Mouse (Mus musculus): ENCODE data around the gene Aurkaip1. TPM values are rescaled to one million over a fixed set of nuclear protein-coding genes. Genes with fewer than 3 reads are reported as not detected.
A peak's percentile ranks its signal among the peaks of the same experiment; 100 is the strongest.
"Not testable (repeated sequence)": the region's sequence is repeated elsewhere in the genome, so short reads cannot be mapped to it uniquely, and the experiment has no call there.

Aurkaip1 gene
- 10 to 100 TPM; 83.3 to 83.7 TPM for total RNA-seq (2021)
- long read RNA-seq, experiment 1, transcript Aurkaip1-201 (4 exons, 1,159 nt), result major isoform, 24 of 46 reads
- long read RNA-seq, experiment 1, transcript Aurkaip1-203 (3 exons, 1,029 nt), result minor isoform, 9 of 46 reads
- long read RNA-seq, experiment 1, partial matches to known transcripts, result 4 of 46 reads
- long read RNA-seq, experiment 1, other reads (novel, unspliced or antisense), result 7 of 46 reads
- long read RNA-seq, experiment 2, transcript Aurkaip1-201 (4 exons, 1,159 nt), result major isoform, 82 of 150 reads
- long read RNA-seq, experiment 2, transcript Aurkaip1-203 (3 exons, 1,029 nt), result minor isoform, 41 of 150 reads
- long read RNA-seq, experiment 2, partial matches to known transcripts, result 4 of 150 reads
- long read RNA-seq, experiment 2, other reads (novel, unspliced or antisense), result 22 of 150 reads

DNA sequence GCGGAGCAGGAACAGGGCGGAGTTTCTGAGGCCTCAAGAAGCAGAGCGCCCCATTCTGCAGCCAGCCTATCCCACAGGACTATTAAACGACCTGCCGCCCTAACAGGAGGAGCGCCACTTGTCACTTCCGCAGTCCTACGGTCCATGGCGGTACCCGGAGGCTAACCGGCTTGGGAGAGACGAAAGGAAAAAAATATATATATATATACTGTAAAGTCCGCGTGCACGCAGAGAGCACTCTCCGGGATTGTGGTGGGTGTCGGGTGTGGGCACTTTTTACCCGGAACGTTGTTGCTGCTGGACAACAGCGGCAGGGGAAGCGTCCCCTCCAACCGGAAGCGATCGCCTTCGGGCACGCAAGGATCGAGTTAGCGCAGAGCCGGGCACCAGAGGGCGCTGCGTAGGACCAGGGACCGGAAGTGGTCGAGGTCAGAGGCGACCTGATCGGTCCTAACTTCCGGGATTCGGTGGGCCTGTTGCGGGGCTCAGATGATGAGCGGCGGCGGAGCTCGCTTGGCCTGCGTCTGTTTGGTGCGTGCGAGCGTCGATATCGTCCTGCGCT is at the start of gene Aurkaip1:
Gene Aurkaip1 (plus strand): TSS at position 68 of the 562 bp plus-strand sequence.
- peak; percentile 96 to 97 for DNase-seq (ENCODE audit: low spot score in 2 of 2)

DNA sequence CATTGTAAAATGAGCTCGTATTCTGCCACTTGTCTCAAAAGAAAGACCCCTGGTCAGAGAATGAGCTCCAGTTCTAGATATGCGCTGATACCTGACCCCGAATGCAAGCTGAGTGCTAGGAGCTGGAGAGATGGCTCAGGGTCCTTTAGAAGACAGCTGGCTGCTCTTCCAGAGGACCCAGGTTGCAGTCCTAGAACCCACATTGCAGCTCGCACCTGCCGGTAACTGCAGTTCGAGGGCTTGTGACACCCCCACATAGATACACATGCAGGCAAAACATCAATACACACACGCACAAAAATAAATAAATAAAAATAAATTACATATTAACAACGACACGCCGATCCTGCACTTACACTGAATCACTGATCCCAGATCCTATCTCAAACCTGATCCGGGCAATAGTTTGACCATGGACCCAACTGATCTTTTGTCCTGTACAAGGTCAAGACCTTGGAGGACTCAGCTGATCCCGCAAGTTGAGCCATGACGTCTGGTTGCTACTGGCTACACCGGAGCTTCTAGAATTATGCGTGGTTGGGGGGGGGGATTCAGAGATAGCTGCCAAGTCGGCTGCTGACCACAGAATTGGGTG is 47.5 kb upstream of the Aurkaip1 start:
- no peak for DNase-seq (ENCODE audit: low spot score in 2 of 2)

DNA sequence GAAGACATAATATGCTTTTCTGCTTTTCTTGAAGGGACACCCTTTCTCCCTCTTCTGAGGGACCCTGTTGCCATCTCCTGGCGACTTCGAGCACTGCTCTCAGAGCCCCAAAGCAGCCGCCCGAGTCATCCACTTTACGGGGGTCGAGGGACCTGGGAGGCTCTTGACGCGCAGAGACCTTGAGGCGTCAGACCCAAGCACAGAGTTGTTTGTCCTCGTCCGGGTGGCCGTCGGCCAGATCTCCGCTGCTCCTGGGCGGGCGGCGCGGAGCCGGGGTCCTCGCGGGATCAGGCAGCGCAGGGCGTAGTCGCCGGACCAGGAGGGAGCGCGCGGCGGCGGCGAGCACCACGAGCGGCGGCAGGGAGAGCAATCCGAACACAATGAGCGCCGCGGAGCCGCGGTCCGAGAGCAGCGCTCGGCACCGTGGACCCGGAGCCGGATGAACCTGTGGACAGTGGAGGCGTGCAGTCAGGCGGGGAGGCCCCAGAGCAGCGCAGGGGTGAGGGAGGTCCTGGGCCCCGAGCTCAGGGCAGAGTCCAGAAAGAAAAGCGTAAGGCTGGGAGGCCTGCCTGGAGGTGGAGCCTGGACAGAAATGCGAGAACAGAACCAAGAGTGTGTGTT is 46.9 kb upstream of the Aurkaip1 start:
- peak; percentile 80 to 83 for DNase-seq (ENCODE audit: low spot score in 2 of 2)

DNA sequence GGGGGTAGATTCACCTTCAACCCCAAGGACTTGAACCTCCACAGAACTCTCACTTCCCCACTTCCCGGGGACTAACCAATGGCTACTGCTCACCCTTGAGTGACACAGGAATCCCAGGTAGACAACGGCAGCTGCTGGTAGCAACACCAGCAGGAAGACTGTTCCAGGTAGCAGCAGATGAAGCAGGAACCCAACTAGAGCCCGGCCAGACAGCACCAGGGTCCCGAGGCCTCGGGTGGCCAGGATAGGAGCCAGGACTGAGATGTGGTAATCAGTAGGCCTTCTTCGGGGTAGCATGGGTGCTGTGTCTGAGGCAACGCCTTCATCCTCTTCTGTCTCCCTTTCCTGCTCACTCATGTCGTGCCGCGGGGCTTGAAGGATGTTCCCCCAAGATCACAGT is 45.8 kb upstream of the Aurkaip1 start:
- no peak for DNase-seq (ENCODE audit: low spot score in 2 of 2)

DNA sequence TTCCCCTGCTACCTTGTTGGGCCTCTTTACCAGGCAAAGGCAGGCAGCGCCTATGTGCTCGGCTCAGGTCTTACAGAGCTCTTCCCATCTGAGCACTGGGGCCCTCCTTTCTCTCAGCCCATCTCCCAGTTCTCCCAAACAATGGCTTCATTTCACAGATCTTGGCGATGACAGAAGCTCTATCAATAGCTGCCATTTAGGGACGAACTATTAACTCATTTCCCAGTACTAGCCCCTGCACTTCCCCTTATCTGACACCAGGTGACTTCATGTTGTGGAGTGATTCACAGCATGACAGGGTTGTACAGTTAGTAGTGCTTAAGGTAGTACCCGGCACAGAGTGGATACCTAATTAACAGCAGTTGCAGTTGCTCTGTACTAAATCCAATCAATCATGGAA is 45.3 kb upstream of the Aurkaip1 start, which contains the start of gene Tmem88b:
Gene Tmem88b (minus strand): TSS at position 56 of the 400 bp plus-strand sequence.
- no peak for DNase-seq (ENCODE audit: low spot score in 2 of 2)

DNA sequence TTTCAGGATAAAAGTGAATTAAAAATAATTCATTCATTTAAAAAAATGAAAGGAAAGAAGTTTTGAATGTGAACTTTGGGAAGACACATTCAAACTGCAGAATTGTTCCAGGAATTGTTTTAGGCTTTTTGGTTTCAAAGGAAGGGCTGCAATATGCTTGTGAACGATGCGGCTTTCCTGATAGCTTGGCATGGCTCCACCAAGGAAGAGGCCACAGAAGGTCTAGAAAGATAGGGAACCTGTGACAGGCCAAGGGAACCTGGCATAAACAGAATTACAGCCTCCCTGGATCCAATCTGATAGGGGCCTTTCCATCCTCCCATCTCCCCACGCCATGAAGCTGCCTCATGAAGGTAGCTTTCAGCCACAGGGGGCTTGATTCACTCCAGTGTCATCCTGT is 42.8 kb upstream of the Aurkaip1 start:
- no peak for DNase-seq (ENCODE audit: low spot score in 2 of 2)

DNA sequence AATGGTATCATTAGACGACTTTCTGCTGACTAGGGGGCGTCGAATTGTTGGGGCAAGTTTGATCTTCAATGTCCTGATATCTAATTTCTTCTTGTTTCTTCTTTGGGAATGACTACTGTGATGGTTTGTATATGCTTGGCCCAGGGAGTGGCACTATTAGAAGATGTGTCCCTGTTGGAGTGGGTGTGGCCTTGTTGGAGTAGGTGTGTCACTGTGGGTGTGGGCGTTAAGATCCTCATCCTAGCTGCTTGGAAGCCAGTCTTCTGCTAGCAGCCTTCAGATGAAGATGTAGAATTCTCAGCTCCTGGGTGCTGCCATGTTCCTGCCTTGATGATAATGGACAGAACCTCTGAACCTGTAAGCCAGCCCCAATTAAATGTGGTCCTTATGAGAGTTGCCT is 42.2 kb upstream of the Aurkaip1 start:
- DNase-seq (ENCODE audit: low spot score in 2 of 2), result not testable (repeated sequence)

DNA sequence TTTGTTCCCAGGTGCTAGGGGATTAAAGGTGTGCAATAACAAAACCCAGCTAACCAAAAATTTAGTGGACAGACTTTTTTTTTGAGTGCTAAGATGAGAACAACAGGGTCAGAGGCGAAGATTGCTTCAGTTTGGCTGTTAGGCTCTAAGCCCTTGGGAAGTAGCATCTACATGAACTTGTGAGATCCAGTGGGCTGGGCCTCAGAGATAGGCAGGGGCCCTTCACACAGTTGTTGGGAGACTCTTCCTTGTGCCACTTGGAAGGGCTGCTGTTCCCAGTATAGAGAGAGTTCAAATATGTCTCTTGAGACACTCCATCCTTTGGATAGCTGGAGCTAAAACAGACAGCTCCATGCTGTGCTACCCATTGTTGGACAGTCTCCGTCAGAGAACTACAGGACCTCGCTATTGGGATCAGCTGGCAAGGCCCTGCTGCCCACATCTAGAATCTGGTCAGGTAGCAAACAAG is 41.0 kb upstream of the Aurkaip1 start, which contains the start of gene Ankrd65:
Gene Ankrd65 (plus strand): TSS at position 419 of the 469 bp plus-strand sequence.
- DNase-seq (ENCODE audit: low spot score in 2 of 2), result no peak

DNA sequence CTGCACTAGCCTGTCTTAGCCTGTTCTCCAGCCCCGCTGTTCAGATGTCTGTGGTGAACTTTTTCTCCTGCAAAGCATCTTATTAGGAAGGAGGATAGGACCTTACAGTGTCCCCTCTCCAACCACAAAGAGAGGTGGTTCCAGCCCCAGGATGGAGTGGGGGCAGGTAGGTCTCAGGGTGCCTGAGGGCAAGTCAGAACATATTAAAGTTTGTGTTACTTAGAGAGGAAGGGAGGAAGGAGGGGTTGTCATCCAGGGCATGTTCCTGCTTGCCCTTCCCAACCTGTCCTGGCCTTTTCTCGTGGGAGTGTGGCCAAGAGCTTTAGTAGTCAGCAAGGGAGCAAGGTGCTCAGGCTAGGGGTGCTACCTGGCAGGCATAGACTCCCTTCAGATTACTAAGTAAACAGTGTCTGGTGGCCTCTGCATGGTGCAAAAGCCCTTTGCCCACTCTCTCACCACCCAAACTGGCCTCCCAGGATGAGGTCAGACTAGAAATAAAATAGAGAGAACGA is 40.4 kb upstream of the Aurkaip1 start:
- no peak for DNase-seq (ENCODE audit: low spot score in 2 of 2)

DNA sequence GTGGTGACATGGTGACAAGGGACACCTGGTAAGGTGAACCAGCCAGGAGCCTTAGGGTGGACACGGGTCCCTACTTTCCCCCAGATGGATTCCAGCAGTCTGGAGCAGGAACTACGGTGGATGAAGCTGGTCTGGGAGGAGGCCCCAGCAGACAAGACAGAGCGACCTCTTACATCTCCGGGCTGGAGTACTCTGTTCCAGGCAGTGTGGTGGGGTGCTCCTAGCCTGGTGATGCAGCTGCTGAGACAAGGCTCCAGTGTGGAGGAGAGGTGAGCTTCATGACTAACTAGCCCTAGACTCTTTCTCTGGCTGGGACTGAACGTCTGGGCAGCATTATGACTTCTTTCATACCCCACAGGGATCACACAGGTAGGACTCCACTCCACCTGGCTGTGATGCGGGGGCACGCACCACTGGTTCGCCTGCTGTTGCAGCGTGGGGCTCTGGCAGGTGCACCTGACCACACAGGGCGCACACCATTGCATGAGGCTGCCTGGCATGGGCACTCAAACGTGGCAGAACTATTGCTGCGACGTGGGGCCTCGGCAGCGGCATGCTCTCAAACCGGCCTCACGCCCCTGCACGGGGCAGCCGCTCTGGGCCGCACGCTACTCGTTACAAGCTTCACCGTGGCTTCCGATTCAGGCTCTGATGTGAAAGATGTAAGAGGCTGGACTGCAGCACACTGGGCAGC is 39.7 kb upstream of the Aurkaip1 start:
- no peak for DNase-seq (ENCODE audit: low spot score in 2 of 2)

DNA sequence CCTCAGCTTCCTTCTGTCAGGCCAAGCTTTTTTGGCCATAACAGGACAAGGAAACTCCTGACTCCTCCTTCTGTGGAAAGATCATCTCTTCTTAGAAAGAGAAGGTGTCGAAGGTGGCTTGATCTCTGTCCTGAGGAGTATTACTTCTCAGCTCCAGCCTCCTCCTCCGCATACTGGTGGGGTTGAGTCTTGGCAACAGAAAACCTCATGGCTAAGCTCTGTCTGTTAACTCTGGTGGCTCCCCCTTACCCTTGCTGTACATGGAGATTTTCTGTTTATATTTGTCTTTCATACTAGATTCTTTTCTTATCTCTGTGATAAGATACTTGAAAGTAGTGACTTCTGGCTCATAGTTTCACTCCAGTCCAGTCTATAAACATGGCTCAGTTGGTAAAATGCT is 37.3 kb upstream of the Aurkaip1 start:
- no peak for DNase-seq (ENCODE audit: low spot score in 2 of 2)

DNA sequence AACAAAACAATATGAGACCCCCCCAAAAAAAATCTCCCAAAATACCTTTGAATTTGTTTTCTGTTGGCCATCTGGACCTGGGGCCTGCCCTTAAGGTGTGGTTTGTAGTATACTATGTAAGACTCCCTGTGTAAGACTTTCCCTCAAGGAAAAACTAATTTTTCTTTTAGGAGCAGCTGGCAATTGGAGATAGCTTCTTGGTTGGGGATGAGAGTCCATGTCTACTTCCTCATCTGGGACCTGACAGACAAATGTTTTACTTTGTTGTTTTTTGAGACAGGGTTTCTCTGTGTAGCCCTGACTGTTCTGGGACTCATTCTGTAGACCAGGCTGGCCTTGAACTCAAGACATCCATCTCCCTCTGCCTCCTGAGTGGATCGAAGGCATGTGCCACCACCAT is 29.0 kb upstream of the Aurkaip1 start:
- DNase-seq (ENCODE audit: low spot score in 2 of 2), result no peak

DNA sequence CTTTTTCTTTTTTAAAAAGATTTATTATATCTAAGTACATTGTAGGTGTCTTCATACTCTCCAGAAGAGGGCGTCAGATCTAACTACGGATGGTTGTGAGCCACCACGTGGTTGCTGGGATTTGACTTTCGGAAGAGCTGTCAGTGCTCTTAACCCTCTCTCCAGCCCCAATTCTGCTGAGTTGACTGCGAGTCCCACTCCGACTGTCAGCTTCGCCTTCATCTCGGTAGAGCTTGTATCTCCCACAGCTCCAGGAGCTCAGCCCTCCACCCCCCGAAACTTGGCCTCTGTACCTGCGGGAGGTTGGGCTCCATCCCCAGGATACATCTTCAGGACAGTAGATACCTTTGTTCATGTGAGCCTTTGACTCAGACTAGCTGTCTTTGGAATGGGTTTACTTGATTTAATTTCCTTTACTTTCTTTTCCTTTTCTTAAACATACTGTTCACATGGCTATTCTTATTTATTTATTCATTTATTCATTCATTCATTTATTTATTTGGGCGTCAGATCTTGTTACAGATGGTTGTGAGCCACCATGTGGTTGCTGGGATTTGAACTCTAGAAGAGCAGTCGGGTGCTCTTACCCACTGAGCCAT is 28.2 kb upstream of the Aurkaip1 start, which contains the start of gene Mrpl20:
Gene Mrpl20 (plus strand): TSS at position 138 of the 599 bp plus-strand sequence.
- DNase-seq (ENCODE audit: low spot score in 2 of 2), result no peak

DNA sequence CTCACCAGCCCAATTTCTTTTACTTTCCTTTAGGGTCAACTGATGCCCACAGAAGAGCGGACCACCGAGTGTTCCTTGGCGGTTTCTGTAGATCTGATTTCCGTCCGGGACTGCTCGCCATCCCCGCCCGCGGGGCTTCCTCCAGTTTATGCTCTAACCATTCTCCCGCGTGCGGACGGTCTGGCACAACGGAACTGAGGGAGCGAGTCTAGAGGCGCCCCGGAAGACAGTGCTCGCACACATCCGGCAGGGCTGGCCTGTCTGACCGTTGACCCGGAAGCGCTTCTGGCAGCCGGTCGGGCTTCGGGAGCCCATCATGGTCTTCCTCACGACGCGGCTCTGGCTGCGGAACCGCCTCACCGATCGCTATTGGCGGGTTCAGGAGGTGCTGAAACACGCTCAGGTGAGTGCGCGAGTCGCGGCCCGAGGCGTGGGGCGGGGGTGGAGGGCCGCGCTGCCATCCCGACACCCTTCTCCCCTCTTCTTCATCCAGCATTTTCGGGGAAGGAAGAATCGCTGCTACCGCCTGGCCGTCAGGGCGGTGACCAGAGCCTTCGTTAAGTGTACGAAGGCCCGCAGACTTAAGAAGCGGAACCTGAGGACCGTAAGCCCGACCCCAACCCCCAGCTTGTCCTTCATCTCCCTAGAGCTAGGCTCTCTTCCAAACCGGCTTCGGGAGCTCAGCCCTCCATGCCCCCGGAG is 27.6 kb upstream of the Aurkaip1 start:
- peak; percentile 96 to 98 for DNase-seq (ENCODE audit: low spot score in 2 of 2)

DNA sequence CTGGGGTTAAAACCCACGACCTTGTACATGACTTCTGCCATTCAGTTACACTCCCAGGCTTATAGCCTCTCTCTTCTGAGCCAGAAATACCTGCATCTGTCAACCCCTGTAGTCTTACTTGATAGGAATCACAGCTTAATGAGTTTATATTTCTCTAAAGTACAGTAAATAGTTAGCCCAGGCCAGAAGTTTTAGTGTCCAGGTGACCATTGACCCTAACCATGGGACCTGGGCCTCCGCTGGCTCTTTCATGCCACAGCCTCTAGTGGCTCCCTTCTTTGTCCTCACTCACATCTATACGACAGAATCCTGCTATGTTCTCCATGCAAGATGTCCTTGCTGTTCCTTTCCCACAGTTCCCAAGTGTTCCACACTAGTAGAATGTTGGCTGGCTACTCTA is 23.2 kb upstream of the Aurkaip1 start:
- no peak for DNase-seq (ENCODE audit: low spot score in 2 of 2)

DNA sequence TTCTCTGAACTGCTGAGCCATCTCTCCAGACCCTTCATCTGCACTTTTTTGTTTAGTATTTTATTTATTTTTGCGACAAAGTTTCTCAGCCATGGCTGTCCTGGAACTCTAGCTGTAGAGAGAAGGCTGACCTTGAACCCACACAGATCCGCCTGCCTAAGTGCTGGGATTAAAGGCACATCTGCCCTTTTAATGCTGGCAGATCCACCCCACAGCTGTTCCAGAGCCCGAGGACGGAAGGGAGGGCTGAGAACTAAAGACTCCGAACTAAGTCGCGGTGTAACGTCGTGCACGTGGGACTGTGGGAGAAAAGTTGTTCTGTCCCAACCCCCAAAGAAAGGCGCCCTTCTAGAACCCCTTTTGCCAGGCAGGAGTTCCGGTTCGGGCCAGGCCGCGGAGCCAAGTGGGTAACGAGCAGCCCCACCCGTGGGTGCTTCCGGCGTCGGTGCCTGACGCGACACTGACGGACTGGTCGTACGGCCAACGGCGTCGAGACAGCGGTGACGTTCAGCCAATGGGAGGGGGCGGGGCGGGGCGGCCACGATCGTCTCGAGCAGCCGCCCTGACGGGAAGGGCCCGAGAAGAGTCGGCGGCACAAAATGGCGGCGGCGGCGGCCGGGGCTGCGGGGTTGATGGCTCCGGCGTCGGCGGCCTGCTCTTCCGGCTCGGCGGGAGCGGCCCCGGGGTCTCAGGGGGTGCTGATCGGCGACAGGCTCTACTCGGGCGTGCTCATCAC is 19.0 kb upstream of the Aurkaip1 start, which contains the start of gene Ccnl2:
Gene Ccnl2 (plus strand): TSS at position 561 of the 736 bp plus-strand sequence.
- peak; percentile 90 to 94 for DNase-seq (ENCODE audit: low spot score in 2 of 2)

DNA sequence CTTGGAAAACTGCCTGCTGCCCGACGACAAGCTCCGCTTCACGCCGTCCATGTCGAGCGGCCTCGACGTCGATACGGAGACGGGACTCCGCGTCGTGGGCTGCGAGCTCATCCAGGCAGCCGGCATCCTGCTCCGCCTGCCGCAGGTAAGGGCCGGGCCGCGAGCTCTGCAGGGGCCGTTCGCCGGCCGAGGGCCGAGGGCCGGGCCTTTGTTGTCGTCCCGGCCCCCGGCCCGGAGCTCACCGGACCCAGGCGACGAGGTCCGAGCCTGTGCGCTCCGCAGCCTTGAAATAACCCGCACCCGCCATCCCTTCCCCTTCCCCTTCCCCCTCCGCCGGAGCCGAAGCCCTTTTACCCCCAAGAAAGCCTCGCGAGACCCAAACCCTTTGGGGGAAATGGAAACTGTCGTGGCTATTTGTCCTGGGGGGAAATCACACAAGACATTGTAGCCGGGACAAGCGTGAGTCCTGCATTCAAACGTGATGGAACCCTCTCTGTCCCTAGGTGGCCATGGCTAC is 18.3 kb upstream of the Aurkaip1 start:
- DNase-seq (ENCODE audit: low spot score in 2 of 2), result peak in 1 of 2 experiments; percentile 26

DNA sequence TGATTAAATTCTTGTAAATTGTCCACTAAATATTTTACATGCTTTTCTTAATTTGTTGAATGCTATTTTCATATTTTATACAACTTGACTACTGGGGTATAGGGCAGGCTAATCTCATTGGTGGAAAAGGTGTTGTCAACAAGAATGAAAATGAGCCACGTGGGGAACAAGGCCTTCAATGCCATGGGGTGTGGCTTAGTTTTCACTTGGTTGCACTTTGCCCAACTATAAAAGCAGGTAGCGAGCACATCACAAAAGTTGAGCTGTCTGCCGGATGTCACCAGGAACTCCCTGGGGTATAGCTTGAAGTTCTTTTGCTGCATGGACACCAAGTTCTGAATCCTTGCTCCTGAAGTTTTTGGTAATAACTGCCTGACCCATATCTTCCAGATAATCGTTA is 13.5 kb upstream of the Aurkaip1 start:
- DNase-seq (ENCODE audit: low spot score in 2 of 2), result no peak

DNA sequence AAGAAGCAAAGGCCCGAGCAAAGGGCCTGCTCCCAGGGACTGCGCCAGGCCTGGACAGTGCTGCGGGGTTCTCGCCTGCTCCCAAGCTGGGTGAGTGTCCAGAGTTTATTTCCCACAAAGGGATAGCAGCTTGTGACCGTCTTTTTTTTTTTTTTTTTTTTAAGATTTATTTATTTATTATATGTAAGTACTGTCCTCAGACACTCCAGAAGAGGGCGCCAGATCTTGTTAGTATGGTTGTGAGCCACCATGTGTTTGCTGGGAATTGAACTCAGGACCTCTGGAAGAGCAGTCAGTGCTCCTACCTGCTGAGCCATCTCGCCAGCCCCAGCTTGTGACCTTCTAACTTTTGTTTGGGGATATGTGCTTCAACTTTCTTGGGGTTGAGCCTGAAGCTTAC is 10.0 kb upstream of the Aurkaip1 start:
- no peak for DNase-seq (ENCODE audit: low spot score in 2 of 2)
